Mouse (Mus musculus) G1E (cell line): ENCODE results near the gene Cacna1c. TPM values are rescaled to one million over a fixed set of nuclear protein-coding genes. Genes with fewer than 3 reads are reported as not detected.

Experiments used
- ATAC-seq: 2 replicates; pipeline ENCODE4 v1.8.0; 2016; ENCODE audit warnings: mild to moderate bottlenecking; ENCODE audit not compliant: insufficient number of reproducible peaks, poor library complexity, low FRiP score, severe bottlenecking; ENCODE audit errors: extremely low read depth
- DNase-seq: peaks from one replicate; pipeline ENCODE4 v3.0.0; 2012; ENCODE audit warnings: low spot score
- H3K27me3 ChIP-seq: 2 replicates; pipeline ENCODE4 v1.6.1; 2012; ENCODE audit warnings: mild to moderate bottlenecking, low read length, inconsistent platforms; ENCODE audit not compliant: insufficient read depth
- H3K36me3 ChIP-seq: replicated peaks from 2 replicates; pipeline ENCODE3; 2012; ENCODE audit warnings: mild to moderate bottlenecking, inconsistent platforms
- H3K4me1 ChIP-seq: 2 replicates; pipeline ENCODE4 v1.6.1; 2012; ENCODE audit warnings: low read depth, low read length, inconsistent platforms, mixed read lengths; ENCODE audit not compliant: insufficient read depth
- H3K4me3 ChIP-seq: 2 replicates; pipeline ENCODE4 v1.5.1; 2012; ENCODE audit warnings: low read depth, mild to moderate bottlenecking, inconsistent platforms, low read length, moderate library complexity, mixed read lengths
- H3K9me3 ChIP-seq: replicated peaks from 2 replicates; pipeline ENCODE4 v1.6.1; 2012; ENCODE audit warnings: inconsistent platforms
- CTCF ChIP-seq: IDR thresholded peaks from 2 replicates; pipeline ENCODE4 v1.5.1; 2012; ENCODE audit warnings: low read depth, low read length, inconsistent platforms, mixed read lengths
- GATA1 ChIP-seq: IDR thresholded peaks from 2 replicates; pipeline ENCODE4 v1.6.1; 2012; ENCODE audit warnings: borderline replicate concordance, low read length, inconsistent platforms, mixed read lengths
- GATA2 ChIP-seq: IDR thresholded peaks from 2 replicates; pipeline ENCODE4 v1.6.1; 2012; ENCODE audit warnings: low read depth, low read length, inconsistent platforms, borderline replicate concordance
- POLR2AphosphoS5 ChIP-seq: IDR thresholded peaks from 2 replicates; pipeline ENCODE4 v1.6.1; 2012; ENCODE audit warnings: low read depth, low read length, inconsistent platforms; ENCODE audit not compliant: insufficient replicate concordance
- TAL1 ChIP-seq: conservative IDR thresholded peaks from 2 replicates; pipeline ENCODE4 v1.6.1; 2012; ENCODE audit warnings: low read depth, low read length, inconsistent platforms, mixed read lengths
- polyA plus RNA-seq: library from polyadenylated mRNA; stranded (reverse); fragments of >175 nt; gene quantifications from 2 replicates; pipeline ENCODE4 v1.2.3, GENCODE M21; 2012
- total RNA-seq, 2 experiments: library from RNA; stranded (forward) in 1 of 2; stranded (reverse) in 1 of 2; fragments of 200-1000 nt in 1 of 2; fragments of >200 nt in 1 of 2; fragmentation: Nextera tagmentation in 1 of 2; gene quantifications; 2 replicates each; pipeline ENCODE4 v1.2.3; 2014 to 2017

The Cacna1c gene
- total and polyA plus RNA-seq, 3 experiments = 0.11 TPM; not detected in 2

DNA sequence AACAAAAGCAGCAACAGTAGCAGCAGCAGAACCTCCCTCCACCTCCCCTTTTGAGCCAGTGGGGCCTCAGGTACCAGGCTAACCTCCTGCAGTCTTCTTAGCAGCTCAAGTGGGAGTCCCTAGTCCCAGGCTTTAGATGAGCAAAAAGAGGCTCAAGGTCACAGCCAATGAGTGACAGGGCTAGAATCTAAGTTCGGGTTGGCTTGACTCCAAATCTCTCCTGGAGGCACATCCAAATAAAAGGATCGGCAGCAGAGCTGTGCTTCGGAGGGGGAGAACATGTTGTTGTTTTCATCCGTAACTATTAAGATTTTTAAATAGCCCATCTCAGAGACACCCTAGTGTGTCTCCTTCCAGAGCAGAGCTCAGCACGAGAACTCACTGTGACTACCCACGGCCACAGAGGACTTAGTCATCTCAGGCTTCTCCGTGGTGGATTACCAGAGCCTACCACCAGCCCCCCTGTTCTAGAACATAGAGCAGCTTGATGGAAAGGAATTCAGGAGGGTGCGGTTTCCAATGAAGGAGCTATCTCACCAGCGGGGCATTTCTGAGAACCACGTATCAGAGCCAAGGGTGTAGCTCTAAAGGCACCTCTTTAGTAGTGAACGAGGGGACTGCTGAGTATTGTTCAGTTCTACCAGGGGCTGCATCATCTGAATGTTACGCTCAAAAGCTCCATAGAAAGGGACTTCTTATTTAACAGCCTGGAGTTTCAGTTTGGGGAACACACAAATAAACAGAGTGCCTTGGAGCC, 438.5 kb downstream of the Cacna1c start:
- Histone ChIP-seq H3K27me3 (no peaks in the 10 kb centered on the region), H3K4me3 (no peak overlapping the region), H3K4me1 (no peaks in the 10 kb centered on the region), H3K9me3 (peaks cover 63% of the 10 kb centered on the region), H3K36me3 (no peaks in the 10 kb centered on the region)
- no peak for ATAC-seq
- TF ChIP-seq POLR2AphosphoS5 = no peak
- no peak for TF ChIP-seq TAL1
- TF ChIP-seq GATA1 = no peak
- no peak for TF ChIP-seq GATA2
- no peak for TF ChIP-seq CTCF
- DNase-seq = no peak

DNA sequence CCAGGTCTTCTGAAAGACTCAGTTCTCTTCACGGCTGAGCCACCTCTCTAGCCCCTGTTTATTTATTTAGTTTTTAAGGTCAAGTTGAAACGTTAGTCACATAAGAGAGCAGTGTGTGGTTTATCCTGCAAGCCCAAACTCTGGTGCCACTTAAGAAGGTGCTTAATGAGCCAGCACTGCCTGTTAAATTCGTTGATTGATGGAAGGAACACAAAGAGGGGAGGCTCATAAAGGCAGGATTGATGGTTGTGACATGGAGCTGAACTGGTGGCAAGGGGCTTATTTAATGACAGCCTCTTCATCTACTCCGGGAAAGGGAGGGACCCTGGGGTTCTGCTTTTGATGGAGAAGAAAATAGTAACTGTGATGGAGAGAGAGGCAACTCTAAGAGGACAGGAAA, 439.7 kb downstream of the Cacna1c start:
- no peaks in the 10 kb centered on the region for H3K27me3 ChIP-seq
- H3K4me1 ChIP-seq = no peaks in the 10 kb centered on the region
- no peak overlapping the region for H3K4me3 ChIP-seq
- peaks cover 61% of the 10 kb centered on the region for H3K9me3 ChIP-seq
- no peaks in the 10 kb centered on the region for H3K36me3 ChIP-seq
- TF ChIP-seq CTCF (no peak), TAL1 (no peak), POLR2AphosphoS5 (no peak), GATA2 (no peak), GATA1 (no peak)
- ATAC-seq (no peak), DNase-seq (no peak)

DNA sequence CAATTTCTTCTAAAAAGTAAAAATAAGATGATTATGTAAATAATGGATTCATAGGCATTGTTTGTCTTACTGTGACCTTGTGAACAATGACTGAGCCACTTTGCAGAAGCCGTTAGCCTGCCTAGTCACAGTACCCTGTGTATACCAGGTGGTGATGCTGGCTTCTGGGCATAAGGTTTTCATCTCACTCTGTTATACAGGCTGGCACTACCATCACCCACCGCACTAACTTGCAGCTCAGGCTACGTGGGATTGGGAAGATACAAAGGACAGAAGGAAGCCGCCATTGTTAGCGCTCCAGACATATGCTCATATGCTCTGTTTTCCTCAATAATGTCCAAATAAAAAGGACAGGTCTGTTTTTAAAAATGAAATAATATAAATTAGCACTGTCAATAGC, 440.4 kb downstream of the Cacna1c start:
- Histone ChIP-seq H3K27me3 (no peaks in the 10 kb centered on the region), H3K4me3 (no peak overlapping the region), H3K4me1 (no peaks in the 10 kb centered on the region), H3K9me3 (peaks cover 63% of the 10 kb centered on the region), H3K36me3 (no peaks in the 10 kb centered on the region)
- no peak for DNase-seq
- ATAC-seq = no peak
- TF ChIP-seq CTCF (no peak), POLR2AphosphoS5 (no peak), TAL1 (no peak), GATA2 (no peak), GATA1 (no peak)

DNA sequence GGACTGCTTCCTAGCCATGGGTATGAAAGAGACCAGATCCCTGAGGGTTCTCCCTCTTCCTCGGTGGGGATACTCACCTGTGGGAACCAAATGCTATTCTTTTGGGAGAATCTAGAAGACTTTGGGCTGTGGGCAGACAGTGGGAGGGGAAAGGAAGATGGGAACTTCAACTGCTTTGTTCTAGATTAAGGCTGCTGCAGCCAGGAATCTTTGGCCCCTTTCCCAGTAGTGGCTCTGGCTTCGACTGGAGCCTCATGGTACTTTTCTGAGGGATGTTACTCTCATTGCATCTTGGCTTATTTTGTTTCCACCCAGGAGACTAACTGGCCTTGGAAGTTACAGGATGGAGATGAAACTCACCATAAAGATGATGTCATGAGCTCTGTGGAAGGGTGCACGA, 441.8 kb downstream of the Cacna1c start:
- no peaks in the 10 kb centered on the region for H3K27me3 ChIP-seq
- no peaks in the 10 kb centered on the region for H3K36me3 ChIP-seq
- no peaks in the 10 kb centered on the region for H3K4me1 ChIP-seq

DNA sequence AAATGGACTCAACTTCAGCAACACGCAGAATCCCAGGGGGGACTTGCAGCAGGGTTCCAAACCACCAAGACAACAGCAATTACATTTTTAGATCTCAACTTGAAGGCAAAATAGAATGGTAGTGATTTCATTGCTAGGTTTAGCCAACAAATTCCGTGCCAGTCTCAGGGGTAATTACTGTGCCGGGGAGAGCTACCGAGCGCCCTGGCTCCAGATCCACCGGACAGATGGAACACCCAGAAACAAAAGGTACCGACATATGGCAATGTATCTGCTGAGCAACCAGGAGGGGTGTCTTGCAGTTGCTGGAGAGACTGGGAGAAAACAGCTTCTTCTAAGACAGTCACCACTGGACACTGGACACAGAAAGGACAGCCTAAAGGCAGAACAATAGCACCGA, 442.4 kb downstream of the Cacna1c start:
- Histone ChIP-seq H3K4me1 (no peaks in the 10 kb centered on the region), H3K4me3 (no peak overlapping the region), H3K9me3 (peaks cover 67% of the 10 kb centered on the region), H3K36me3 (no peaks in the 10 kb centered on the region), H3K27me3 (no peaks in the 10 kb centered on the region)
- no peak for DNase-seq
- TF ChIP-seq GATA2 = no peak
- TF ChIP-seq CTCF = no peak
- no peak for TF ChIP-seq GATA1
- TF ChIP-seq TAL1 = no peak
- no peak for TF ChIP-seq POLR2AphosphoS5
- no peak for ATAC-seq

More for the DNA sequence above, 441.8 kb downstream of the Cacna1c start:
- Histone ChIP-seq H3K9me3 (peaks cover 66% of the 10 kb centered on the region), H3K4me3 (no peak overlapping the region)
- no peak for DNase-seq
- no peak for TF ChIP-seq POLR2AphosphoS5
- no peak for TF ChIP-seq TAL1
- no peak for TF ChIP-seq GATA2
- TF ChIP-seq GATA1 = no peak
- TF ChIP-seq CTCF = no peak
- ATAC-seq = no peak

DNA sequence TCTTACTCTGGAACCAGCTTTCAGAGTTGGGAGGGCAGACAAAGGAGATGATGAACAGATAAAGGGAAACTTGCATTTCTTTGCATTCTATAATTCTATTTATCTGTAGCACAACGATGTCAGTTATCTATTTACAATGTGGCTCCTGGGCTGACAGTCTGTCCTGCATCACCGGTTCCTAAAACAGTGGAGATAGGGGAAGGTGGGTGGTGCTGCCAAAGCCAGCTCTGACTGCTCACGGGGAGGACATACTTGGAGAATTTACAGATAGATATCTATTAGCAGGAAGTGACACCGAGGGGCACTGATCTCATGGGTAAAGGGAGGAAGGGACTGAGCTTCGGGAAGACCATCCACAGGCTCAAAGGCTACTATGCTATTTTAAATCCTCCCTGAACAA, 443.2 kb downstream of the Cacna1c start:
- H3K4me3 ChIP-seq = no peak overlapping the region
- peaks cover 65% of the 10 kb centered on the region for H3K9me3 ChIP-seq
- DNase-seq (no peak), ATAC-seq (no peak)
- no peaks in the 10 kb centered on the region for H3K4me1 ChIP-seq
- no peaks in the 10 kb centered on the region for H3K27me3 ChIP-seq
- TF ChIP-seq TAL1 (no peak), GATA2 (no peak), CTCF (no peak), POLR2AphosphoS5 (no peak), GATA1 (no peak)
- no peaks in the 10 kb centered on the region for H3K36me3 ChIP-seq
